Mouse (Mus musculus): ENCODE results near the gene Ago3.

Gene Ago3

DNA sequence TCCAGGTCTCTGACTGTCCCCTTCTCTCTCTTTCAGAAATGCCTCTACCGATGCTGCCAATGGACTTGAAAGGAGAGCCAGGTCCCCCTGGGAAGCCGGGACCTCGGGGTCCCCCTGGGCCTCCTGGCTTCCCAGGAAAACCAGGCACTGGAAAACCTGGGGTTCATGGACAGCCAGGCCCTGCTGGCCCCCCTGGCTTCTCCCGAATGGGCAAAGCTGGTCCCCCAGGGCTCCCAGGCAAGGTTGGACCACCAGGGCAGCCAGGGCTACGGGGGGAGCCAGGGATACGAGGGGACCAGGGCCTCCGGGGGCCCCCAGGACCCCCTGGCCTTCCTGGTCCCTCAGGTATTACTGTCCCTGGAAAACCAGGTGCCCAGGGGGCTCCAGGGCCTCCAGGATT is 119.0 kb downstream of the Ago3 start:
- no peak for DNase-seq (ENCODE audit: low spot score in 2 of 2)

DNA sequence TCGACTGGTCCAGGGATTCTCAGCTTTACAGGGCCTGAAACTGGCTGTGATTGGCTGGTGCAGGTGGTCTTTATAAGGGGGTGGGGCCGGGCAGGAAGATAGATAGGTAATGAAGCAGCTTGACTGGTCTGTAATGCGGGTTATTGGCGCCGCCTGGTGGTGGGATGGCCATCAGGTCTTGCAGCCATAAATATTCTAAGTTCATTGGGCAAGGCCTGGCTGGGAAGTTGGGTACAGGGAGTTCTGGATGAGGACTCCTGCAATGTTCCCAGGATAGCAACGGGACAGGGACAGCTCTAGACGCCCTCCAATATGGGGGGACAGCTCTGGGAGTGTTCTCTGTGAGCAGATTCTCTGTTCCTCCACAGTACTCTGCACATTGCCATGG is 119.4 kb downstream of the Ago3 start:
- peak; percentile 63 to 83 for DNase-seq (ENCODE audit: low spot score in 2 of 2)

DNA sequence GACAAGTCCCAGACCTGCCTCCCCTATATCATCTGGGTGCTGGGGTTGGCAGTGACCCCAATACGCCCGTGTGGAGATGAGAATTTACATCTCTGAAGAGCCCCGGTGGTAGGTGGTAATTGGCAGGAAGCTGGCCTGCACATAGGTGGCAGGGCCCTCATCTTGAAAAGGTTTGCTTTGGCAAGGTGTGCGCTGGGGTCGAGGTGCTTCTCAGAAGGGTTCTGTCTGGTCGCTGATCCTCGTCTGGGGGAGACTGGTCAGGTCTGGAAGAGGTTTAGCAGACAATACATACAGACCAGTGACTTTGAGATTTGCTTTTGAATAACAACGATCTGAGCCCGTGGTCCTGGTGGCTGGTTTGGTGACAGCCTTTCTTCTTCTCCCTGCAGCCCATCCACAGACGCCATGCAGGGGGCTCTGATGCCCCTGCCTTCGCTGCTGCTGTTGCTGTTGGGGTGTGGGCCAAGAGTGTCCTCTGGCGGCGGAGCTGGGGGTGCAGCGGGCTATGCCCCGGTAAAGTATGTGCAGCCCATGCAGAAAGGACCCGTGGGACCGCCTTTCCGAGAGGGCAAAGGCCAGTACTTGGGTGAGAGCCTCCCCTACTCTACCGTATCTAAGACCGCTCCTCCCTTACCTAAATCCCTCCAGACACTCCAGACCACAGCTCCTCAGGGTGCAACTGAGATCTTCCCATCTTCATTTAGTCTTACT is 120.0 kb downstream of the Ago3 start:
- DNase-seq (ENCODE audit: low spot score in 2 of 2) = peak; percentile 20 to 30

DNA sequence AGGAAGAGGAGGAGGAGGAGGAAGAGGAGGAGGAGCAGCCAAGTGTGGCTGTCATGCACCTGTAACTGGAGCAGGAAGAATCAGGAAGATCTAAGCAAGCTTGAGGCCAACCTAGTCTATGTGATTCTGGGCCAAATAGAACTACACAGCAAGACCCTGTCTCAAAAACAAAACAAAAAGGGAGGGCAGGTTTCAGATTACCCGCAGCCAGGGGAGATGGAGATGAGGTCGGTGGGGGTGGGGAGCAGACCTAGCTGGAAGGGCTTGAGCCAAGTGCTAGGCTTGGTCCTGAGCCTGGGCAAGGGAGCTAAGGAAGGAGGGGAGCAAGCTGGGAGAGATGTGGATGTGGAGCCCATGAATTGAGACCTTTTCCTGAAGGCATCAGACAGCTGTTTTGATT is 122.5 kb downstream of the Ago3 start:
- DNase-seq (ENCODE audit: low spot score in 2 of 2) = no peak

DNA sequence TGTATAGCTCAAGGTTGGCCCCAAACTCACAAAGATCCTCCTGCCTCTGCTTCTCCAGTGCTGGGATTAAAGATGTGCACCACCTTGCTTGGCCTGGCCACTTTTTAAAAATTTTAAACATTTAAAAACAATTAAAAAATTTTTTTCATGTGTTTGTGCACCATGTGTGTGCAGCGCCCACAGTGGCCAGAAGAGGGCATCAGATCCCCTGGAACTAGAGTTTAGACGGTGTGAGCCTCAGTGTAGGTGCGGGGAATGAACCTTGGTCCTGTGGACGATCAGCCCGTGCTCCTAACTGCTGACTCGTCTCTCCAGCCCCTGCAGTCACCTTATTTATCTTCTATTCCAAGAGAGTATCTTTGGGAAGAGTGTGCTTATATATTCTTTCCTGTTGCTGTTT is 123.3 kb downstream of the Ago3 start:
- DNase-seq (ENCODE audit: low spot score in 2 of 2) = no peak

DNA sequence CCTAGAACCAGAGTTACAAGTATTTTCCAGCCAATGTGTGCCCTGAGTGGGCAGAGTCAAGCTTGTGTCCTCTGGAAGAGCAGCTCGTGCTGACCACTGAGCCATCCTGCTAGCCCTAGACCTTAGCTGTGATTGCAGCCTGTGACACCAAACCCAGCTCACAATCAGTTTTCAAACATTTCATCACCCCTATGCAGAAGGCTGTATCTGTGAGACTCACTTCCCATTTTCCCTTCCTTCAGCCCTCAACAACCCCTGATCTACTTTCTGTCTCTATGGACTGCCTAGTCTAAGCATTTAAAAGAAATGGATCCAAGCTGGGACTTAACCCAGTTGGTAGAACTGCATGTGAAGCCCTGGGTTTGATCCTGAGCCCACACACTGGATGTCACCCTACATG is 123.9 kb downstream of the Ago3 start:
- no peak for DNase-seq (ENCODE audit: low spot score in 2 of 2)

DNA sequence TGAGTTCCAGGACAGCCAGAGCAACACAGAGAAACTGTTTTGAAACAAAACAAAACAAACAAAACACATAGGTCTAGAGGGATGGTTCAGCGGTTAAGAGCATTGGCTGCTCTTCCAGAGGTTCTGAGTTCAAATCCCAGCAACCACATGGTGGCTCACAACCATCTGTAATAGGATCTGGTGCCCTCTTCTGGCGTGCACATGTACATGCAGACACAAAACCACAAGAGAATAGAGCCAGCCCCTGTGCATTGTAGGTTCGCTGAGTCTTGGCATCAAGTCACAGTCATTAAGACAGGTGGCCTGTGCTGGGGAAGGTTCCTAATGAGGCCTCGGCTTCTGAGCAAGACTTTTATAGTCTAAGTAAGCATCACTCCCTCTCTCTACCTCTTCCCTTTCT is 125.5 kb downstream of the Ago3 start:
- DNase-seq (ENCODE audit: low spot score in 2 of 2) = no peak

DNA sequence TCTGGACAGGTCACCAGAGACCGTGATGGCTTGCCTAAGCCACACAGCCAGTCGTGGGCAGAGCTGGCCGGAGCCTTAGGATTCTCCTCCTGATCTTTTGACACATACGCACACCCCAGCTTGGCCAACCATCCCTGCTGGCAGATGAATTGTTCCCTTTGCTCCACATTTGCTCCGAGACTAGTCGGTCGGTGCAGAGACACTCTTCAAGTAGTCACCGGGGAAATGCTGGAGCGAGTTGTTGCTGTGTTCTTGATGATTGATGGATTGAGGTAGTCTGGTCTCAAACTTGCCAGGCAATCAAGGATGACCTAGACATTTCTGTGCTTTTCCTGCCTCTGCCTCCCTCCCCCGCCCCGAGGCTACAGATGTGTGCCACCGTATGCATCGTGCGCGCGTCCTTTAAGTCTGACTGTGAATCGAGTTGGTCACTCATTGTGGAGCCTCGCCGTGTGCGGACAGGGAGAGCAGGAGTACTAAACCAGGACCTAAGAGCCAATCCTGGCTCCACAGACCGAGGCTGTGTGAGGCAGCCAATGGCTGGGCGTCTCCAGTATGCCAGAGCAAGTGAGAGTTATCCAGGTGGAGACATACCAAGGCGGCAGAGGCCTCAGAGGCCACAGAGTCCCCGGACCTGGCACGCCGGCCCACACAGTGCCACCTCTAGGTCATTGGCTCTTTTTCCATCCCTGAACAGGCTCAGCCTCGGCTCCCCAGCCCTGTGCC is 127.6 kb downstream of the Ago3 start:
- no peak for DNase-seq (ENCODE audit: low spot score in 2 of 2)

DNA sequence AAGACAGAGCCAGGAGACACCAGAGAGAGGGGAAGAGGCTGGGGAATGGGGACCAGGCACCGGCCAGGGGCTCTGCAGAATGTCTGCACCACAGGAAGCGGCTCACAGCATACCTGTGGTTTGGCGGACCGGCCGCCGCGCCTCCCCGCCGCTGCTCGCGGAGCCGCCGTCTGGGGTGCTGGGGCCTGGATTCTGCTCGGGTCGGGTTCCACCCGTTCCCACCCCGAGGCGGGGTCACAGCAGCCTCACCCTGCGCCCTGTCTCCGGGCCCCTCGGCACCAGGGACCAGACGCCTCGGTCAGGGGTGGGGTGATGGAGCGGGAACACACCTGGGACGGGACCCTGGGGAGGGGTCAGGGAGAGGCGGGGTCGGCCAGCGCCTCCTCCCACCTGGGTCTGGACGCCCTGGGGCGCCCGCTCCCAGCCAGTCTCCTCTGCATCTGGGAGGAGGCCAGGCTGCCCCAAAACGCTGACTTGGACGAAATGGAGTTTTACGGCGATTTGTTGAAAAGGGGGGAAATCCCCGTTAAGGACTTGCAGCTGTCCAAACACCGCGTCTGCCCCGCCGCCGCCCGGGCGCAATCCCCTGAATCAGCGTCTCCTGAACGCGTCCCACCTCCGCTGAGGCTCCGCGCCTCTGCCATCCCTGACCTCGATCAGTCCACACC is 128.3 kb downstream of the Ago3 start:
- DNase-seq (ENCODE audit: low spot score in 2 of 2) = no peak

DNA sequence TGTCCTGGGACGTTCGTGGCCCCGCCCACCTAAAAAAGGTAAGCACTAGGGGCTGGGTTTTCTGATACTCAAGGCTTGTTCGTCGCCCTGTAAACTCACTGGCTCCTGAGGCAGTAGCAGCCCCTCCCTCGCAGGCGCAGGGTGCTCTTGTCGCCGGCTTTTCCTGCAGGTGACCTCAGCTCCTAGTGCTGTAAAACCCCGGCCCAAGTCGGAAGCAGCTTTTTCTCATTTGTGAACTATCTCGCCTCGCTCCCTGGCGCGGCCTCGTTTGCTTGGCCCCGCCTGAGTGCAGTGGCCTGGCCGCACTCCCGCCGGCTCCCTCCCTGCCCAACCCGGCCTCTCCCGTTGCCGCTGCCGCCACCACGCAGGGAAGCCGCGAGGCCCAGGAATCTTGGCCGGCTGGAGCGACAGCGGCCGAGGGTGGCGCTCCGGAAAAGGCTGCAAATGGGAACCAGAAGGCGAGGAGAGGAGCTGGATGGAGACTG is 132.7 kb downstream of the Ago3 start:
- DNase-seq (ENCODE audit: low spot score in 2 of 2) = no peak

DNA sequence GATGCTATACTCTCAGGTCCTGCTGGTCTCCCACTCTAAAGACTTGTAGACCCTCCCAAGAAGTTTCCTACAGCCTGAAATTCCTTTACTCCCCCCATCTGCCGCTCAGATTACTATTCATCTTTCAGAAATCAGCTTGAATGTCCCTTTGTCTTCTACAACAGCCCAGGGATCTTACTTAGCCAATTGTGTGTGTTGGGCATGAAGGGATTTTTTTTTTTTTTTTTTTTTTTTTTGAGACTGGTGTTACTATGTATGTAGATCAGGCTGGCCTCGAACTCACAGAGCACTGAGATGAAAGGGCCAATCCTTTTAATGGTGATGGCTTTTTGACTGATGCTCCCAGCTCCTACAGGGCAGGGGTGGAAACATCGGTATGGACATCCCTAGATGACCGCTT is 133.4 kb downstream of the Ago3 start:
- DNase-seq (ENCODE audit: low spot score in 2 of 2) = no peak

DNA sequence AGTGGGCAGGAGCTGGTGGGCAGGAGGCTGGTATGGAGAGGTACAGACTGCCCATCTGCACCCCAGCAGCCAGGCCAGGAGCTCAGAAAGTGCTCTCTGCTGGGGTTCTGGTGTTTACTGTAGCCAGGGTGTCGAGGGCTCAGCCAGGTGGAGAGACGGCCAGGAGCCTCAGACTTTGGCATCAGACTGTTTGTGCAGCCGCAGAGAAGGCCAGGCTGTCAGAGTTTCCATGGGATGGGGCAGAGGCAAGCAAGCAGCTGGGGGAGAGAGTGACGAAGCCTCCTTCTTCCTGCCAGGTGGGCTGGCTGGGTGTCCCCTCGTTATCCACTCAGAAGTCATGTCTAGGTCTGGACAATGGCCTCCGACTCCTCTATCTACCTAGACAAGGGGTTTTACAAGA is 134.2 kb downstream of the Ago3 start:
- no peak for DNase-seq (ENCODE audit: low spot score in 2 of 2)

DNA sequence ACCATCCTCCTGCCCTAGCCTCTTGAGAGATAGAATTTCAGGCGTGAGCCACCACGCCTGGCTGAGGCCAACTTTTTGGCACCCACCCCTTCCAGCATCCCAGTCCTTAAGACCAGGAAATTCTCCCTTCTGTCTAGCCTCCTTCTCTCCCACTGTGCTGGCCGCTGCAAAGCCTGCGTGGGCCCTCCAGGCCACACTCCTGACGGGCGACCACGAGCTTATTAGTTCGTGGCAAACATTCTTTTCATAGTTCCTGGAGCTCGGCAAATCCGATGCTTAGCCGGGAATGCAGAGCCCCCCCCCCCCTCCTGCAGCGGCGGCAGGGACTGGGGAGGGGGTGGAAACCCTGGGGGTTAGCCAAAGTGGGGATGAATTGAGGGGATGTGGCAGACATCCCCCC is 138.2 kb downstream of the Ago3 start:
- DNase-seq (ENCODE audit: low spot score in 2 of 2) = no peak

DNA sequence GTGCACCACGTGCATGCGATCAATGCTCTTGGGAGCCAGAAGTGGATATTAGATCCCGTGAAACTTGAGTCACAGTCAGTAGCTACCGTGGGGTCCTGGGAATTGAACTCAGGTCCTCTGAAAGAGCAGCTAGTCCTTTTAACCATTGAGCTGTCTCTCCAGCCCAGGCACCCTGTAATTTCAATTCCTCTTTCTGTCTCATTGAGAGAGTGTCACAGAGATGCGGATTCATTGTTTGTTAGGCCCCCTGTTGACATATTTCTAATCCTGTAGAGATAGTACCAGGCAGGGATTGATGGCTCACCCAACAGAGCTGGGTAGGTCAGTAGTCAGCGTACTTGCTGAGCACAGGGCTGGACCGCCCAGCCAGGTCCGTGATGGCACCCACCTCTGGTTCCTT is 139.0 kb downstream of the Ago3 start:
- no peak for DNase-seq (ENCODE audit: low spot score in 2 of 2)

DNA sequence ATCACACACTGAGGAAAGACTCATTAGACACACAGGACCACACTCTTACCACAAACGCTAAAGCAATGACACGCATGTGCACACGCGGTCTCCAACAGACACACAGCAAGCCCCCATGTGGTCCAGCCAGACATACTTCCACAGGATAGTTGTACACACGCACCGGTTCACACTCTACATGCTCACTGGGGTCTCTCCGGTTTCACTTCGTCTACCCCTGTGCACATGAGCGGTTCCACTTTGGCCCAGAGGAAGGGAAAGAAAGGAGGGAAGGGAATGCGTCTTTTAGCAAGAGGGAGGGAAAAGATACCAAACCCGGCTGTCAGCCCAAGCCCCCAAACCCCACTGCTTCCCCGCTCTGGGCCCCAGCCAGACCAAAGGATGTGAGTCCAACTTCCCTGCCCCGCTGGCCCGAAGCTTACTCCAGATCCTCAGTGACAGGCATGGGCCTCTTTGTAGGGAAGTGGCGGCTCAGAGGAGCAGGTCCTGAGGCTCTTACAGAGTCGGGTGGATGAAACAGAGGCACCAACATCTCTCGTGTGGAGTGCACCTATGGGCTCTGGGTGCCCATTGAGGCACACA is 141.2 kb downstream of the Ago3 start:
- no peak for DNase-seq (ENCODE audit: low spot score in 2 of 2)

DNA sequence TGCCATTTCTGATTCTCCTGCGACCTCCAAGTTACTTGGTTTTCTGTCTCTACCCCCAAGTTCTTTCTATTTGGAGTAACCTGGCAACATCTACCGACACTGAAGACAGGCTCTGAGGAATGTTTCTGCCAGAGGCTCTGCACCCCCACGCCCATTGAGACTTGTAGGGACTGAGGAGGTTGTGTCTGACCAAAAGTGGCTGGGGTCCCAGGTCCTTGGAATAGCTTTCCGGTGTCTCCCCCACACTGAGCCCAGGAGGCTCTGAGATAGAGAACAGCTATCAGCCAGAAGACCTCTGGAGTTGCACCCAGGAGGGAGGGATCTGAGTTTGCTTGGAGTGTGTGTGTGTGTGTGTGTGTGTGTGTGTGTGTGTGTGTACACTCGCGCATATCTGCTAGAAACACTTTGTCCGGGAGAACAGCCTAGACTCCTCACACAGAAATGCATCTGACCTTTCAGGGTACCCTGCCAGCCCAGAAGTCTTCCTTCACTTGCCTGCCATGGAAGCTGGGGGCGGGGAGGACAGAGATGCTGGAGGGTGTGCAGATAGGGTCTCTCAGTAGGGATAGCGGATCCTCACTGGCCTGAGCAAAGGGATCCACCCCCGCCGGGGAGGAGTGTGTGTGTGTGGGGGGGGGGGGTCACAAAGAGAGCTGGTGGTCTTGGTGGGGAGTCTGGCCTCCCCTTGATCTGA is 141.9 kb downstream of the Ago3 start:
- DNase-seq (ENCODE audit: low spot score in 2 of 2) = no peak

DNA sequence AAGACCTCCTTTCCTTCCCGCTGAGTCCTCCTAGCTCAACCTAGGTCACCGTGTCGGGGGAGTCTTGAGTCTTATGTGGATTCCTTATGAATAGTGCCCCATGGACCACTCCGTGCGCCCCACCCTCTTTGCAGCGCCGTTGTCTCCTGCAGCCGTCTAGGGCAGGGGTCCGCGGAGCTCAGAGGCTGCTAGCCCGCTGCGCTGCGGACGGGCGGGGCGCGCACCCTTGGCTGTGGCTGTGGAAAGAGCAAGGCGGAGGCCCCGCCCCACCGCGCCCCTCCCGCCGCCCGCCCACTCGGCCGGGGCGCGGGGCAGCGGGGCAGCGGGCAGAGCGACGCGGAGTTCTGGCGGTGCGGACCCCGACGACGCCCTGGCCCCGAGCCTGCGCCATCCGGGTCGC is 142.9 kb downstream of the Ago3 start, which contains the start of gene Col8a2:
Gene Col8a2, plus strand, starts transcription at position 302 of the 400 bp plus-strand sequence.
- no peak for DNase-seq (ENCODE audit: low spot score in 2 of 2)

DNA sequence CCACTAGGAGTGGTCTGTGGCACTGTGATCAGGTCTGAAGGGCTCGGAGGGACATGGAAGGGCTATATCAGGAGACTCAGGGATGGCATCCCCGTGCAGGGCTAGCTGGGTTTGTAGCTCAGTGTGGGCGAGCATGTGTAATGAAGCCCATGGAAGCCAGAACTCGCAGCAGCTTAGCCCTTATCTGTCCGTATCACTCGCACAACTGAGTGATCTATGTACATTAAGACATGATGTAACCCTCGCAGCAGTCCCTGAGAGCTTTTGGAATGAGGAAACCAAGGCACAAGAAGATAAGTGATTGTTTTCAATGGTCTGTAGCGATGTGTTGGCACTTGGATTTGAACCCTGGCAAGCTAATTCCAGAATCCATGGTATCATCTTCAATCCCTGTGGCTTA is 145.8 kb downstream of the Ago3 start:
- DNase-seq (ENCODE audit: low spot score in 2 of 2) = no peak

DNA sequence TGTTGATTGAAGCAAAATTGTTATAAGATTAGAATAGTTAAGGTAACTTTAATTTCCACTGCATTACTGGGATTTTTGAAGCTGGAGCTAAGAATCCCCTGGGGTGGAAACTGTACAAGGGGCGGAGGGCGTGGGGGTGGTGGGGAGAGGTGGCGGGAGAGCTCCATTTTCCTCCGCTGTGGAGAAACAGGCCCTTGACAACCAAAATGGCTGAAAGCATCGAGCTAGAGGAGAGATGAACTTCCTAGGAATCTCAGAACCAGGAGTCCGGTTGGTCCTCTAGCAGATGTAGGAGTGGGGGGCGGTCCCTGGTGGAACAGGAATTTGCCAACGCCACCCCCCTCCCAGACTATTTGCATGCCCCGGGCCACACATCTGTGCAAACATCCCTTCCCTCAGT is 147.7 kb downstream of the Ago3 start:
- no peak for DNase-seq (ENCODE audit: low spot score in 2 of 2)
